Mouse (Mus musculus) bone marrow macrophage, adult 2 months (primary cell): ENCODE measurements around the gene Enpp7. TPM values are rescaled to one million over a fixed set of nuclear protein-coding genes. Genes with fewer than 3 reads are reported as not detected.

Source experiments
- H3K27ac ChIP-seq: 2 replicates; pipeline ENCODE4 v1.5.1; 2012; ENCODE audit warnings: low read depth, low read length; ENCODE audit not compliant: insufficient read depth
- H3K4me1 ChIP-seq: 2 replicates; pipeline ENCODE4 v1.6.1; 2012; ENCODE audit warnings: low read length; ENCODE audit not compliant: control insufficient read depth, insufficient read depth
- H3K4me3 ChIP-seq: 2 replicates; pipeline ENCODE4 v1.5.1; 2012; ENCODE audit warnings: mild to moderate bottlenecking, low read length, moderate library complexity; ENCODE audit not compliant: insufficient read depth
- CTCF ChIP-seq: IDR thresholded peaks from 2 replicates; pipeline ENCODE4 v1.5.1; 2012; ENCODE audit warnings: low read depth, mild to moderate bottlenecking, low read length, moderate library complexity
- POLR2A ChIP-seq: IDR thresholded peaks from 2 replicates; pipeline ENCODE4 v1.6.1; 2012; ENCODE audit warnings: mild to moderate bottlenecking, low read depth, low read length, borderline replicate concordance
- polyA plus RNA-seq: library from polyadenylated mRNA; stranded (reverse); fragments of >200 nt; gene quantifications from 2 replicates; pipeline ENCODE4 v1.2.4, GENCODE M21; 2012; ENCODE audit not compliant: missing spikeins, insufficient read depth, insufficient read length

Gene Enpp7
- polyA plus RNA-seq, 1 experiment: not detected

DNA sequence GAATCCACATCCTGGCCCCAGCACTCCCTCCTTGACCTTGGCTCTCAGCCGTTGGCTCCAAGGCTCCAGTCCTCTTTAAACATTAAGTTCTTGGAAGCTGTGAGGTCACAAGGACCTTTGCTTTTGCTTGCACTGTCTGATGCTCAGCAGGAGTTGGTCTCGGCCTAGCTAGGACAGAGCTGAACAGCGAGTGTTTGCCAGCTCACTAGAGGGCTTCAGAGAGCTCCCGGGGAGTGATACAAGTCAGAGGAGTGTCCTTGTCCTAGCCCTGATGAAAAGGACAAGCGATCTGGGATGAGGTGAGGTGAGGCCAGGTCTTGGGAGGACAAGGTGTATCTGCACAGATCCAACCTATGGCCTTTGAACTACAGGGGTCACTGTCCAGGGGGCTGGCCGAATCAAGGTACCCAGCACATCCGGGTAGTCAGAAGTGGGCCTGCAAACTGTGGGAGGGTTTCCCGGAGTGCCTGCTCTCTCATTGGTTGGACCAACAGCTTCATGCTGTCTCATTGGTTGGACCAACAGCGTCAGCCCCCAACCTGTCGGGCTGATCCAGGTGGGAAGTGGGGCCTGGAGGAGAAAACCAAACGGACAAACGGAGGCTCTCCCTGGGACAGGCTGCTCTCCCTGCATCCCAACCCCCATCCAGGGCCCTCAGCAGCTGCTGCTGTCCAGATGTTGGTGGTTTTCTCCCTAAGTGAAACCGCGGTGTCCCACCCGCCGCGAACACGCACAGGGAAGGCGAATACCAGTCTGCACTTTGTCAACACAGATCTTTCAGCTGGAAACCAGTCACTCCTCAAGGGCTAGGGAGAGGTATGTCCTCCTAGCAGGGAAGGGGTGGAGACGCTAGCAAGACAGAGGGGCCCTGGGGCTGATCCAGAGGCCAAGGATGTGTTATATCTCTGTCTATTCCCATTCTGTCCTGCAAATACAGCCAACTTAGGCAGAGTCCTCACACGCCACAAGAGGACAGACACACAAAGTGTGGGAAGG is 19.8 kb downstream of the Enpp7 start:
- Histone ChIP-seq H3K4me1 (no peaks in the 10 kb centered on the region), H3K27ac (no peak overlapping the region), H3K4me3 (no peak overlapping the region)
- TF ChIP-seq POLR2A: no peak
- TF ChIP-seq CTCF: no peak

DNA sequence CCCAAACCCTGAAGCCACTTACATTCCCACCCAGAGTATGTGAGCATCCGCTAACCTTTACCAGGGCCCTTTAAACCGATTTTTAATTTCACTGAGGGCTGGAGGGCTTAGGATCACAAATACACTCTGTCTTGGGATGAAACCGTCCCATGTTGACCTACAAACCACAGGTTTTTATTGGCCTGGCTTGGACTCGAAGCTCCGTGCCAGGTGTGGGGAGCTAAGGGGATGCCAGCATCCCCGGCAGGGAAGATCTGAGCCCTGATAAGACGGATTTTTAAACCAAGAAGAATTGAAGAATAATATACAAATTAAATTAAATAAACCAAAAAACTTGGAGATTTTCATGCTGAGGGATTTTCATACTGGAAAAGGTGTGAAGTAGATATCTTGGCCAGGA is 26.5 kb downstream of the Enpp7 start:
- no peak for TF ChIP-seq CTCF
- no peak for TF ChIP-seq POLR2A
- Histone ChIP-seq H3K4me1 (no peaks in the 10 kb centered on the region), H3K27ac (no peak overlapping the region), H3K4me3 (no peak overlapping the region)

DNA sequence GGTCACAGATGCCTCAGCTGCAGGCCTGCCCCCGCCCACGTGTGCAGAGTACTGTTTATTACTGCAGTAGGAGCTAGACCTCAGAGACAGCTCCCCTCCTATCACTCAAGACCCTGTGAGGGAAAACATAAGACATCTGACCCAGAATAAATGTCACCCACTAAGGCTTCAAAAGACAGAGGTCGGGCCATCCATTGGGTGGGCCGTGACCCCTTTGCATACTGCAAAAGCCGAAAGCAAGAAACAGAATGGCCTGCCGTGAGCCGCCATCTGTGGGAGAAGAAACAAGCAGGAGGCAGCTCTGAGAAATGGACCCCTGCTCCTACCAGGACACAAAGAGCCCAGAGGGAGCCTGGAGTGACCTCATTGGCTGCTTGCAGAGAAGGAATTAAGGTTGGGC is 29.5 kb downstream of the Enpp7 start:
- Histone ChIP-seq H3K4me1 (peaks cover 2% of the 10 kb centered on the region; the same call in 1 of the 2 replicates), H3K27ac (no peak overlapping the region), H3K4me3 (no peak overlapping the region)
- TF ChIP-seq CTCF: no peak
- TF ChIP-seq POLR2A: no peak

GRCm38 (mm10) chr11:119021180-119021579 is 33.2 kb downstream of the Enpp7 start:
- H3K27ac ChIP-seq: no peak overlapping the region
- no peak overlapping the region for H3K4me3 ChIP-seq
- TF ChIP-seq POLR2A: no peak
- no peak for TF ChIP-seq CTCF
- H3K4me1 ChIP-seq: peaks cover 11% of the 10 kb centered on the region

DNA sequence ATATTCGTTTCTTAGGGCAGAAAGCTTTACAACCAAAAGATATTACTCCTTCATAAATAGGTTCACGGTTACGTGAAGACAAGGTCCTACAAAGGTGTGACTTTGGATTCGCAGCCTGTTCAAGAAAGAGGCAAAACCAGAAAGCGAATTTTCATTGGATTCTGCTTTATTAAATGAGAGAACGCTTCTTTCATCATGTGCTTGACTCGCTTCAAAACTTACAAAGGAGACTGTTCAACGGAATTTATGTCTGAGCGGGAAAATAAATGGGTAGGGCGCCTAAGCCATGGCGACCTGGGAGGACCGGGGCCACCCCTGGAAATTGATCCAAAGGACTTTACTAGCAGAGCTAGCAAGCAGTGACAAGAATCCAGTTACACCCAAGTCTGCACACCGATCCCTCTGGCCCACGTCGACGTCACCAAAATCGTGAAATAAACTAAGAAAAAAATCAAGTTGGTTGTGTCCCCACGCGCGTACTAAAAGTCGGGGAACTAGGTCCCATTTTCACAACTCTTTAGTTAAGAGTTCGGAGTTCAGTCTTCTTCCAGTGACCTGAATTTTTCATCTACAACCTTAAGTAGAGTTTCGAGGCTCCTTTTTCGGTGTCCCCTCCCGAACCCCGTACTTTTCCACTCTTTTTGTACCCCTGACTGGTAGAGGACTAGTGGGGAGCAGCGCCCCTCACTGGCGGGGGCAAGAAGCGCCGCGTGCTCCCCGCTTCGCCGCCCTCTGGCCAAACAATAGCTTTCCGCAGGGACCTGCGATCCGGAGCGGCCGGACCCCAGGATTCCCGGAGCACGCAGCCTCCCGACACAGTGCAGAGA is 34.3 kb downstream of the Enpp7 start:
- Histone ChIP-seq H3K27ac (no peak overlapping the region), H3K4me3 (peak overlapping the region; percentile 75), H3K4me1 (peaks cover 11% of the 10 kb centered on the region)
- TF ChIP-seq POLR2A (no peak), CTCF (peak; percentile 51)

DNA sequence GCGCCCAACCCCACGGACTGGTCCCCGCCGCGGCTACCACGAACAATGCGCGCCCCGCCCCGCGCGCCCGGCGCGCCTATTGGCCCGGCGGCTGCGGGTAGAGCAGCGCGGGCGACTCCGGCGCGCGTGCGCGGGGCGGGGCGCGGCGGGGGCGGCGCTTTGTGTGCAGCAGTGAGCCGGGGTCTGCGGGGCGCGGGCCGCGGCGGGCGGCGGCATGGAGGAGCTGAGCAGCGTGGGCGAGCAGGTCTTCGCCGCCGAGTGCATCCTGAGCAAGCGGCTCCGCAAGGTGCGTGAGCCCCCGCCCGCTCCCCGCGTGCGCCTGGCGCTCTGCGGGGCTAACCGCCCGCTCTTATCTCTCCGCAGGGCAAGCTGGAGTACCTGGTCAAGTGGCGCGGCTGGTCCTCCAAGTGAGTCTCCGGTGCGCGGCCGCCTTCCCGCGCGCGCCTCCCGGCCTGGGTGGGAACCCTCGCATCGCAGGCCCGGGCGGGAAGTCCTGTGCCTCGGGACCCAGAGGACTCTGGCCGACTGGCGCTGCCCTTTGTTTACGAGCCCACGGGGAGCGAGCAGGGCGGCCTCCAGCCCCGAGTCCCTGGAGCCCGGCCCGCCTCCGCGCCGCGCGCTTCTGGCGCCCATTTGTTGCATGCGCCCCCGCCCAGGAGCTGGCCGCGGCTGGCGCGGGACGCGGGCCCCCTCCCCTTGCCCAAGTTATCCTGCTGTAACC is 35.1 kb downstream of the Enpp7 start, which contains the start of gene Cbx2:
Cbx2 (plus strand) TSS at position 68 of the 721 bp plus-strand sequence.
- Histone ChIP-seq H3K27ac (no peak within 1 kb of the TSS), H3K4me1 (peaks cover 11% of the 10 kb centered on the region), H3K4me3 (peak within 1 kb of the TSS; percentile 75)
- no peak for TF ChIP-seq CTCF
- no peak for TF ChIP-seq POLR2A

DNA sequence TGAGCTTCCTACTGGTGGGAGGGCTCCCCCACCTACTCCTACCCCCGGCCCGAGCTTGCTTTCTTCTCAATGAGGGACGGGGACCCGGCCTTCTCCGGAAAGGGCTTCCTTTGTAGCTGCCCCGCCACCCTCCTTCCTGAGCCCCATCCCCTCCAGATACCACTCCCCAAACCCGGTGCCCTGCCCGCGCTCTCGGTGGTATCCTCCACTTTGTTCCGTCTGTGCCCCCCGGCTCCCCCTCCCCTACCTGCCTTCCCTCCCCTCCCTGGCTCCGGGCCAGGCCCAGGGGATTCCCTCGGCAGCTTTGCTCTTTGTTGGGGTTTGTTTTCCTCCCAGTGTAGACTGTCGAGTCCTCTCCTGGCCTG is 35.6 kb downstream of the Enpp7 start:
- H3K4me3 ChIP-seq: peak overlapping the region; percentile 75

GRCm38 (mm10) chr11:119024260-119024659 is 36.3 kb downstream of the Enpp7 start:
- TF ChIP-seq CTCF: no peak
- TF ChIP-seq POLR2A: no peak
- Histone ChIP-seq H3K27ac (no peak overlapping the region), H3K4me1 (peaks cover 11% of the 10 kb centered on the region), H3K4me3 (peak overlapping the region; percentile 75)

More for the DNA sequence above, 35.6 kb downstream of the Enpp7 start:
- TF ChIP-seq CTCF: no peak
- TF ChIP-seq POLR2A: no peak
- H3K4me1 ChIP-seq: peaks cover 11% of the 10 kb centered on the region
- H3K27ac ChIP-seq: no peak overlapping the region

DNA sequence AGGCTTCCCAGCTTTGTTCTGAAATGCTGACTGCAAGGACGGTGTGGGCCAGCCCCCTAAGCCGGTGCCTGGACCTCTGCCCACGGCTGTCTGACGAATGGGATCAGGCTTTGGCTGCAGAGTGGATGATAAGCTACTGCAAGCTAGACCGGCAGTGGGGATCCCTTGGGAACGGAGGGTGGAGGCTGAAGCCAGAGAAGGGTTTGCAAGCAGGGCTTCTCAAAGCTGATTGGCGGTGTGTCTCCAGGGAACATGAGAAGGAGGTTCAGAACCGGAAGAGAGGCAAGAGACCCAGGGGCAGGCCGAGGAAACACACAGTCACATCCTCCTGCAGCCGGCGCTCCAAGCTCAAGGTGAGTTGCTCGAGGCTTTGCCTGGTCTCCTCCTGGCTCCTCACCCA is 38.2 kb downstream of the Enpp7 start:
- no peak overlapping the region for H3K27ac ChIP-seq
- TF ChIP-seq CTCF (no peak), POLR2A (no peak)
- peaks cover 11% of the 10 kb centered on the region for H3K4me1 ChIP-seq
- no peak overlapping the region for H3K4me3 ChIP-seq
